Mouse (Mus musculus) neural tube, embryonic 11.5 days (tissue): ENCODE data around the gene Ngrn. TPM values are rescaled to one million over a fixed set of nuclear protein-coding genes. Genes with fewer than 3 reads are reported as not detected.

Source experiments
- ATAC-seq: fragments of 200-750 bp; cut with Nextera tagmentation; 2 replicates; pipeline ENCODE4 v1.8.0; 2017; ENCODE audit warnings: moderate number of reproducible peaks, mild to moderate bottlenecking, moderate TSS enrichment, moderate library complexity; ENCODE audit not compliant: insufficient read depth, low FRiP score, low TSS enrichment
- DNase-seq: peaks from one replicate; pipeline ENCODE4 v3.0.0-alpha.2; 2015; ENCODE audit warnings: low spot score
- H3K27ac ChIP-seq: fragments of 300-500 bp; sonication (generic); 2 replicates; pipeline ENCODE4 v1.5.1; 2014; ENCODE audit warnings: low read depth, mild to moderate bottlenecking, low read length
- H3K27me3 ChIP-seq: fragments of 300-500 bp; sonication (generic); 2 replicates; pipeline ENCODE4 v1.6.1; 2014; ENCODE audit warnings: mild to moderate bottlenecking, low read length, mixed read lengths; ENCODE audit not compliant: control insufficient read depth, insufficient read depth
- H3K36me3 ChIP-seq: fragments of 300-500 bp; sonication (generic); 2 replicates; pipeline ENCODE4 v1.6.1; 2014; ENCODE audit warnings: mild to moderate bottlenecking, low read length, moderate library complexity, mixed read lengths; ENCODE audit not compliant: control insufficient read depth, insufficient read depth
- H3K4me1 ChIP-seq: fragments of 300-500 bp; sonication (generic); 2 replicates; pipeline ENCODE4 v1.6.1; 2014; ENCODE audit warnings: low read length, mixed read lengths; ENCODE audit not compliant: control insufficient read depth, insufficient read depth
- H3K4me2 ChIP-seq: fragments of 300-500 bp; sonication (generic); 2 replicates; pipeline ENCODE4 v1.6.1; 2014; ENCODE audit warnings: low read depth, mild to moderate bottlenecking, moderate library complexity
- H3K4me3 ChIP-seq: fragments of 300-500 bp; sonication (generic); 2 replicates; pipeline ENCODE4 v1.5.1; 2014; ENCODE audit warnings: low read depth, low read length
- H3K9ac ChIP-seq: fragments of 300-500 bp; sonication (generic); 2 replicates; pipeline ENCODE4 v1.6.1; 2014; ENCODE audit warnings: mild to moderate bottlenecking, low read length
- H3K9me3 ChIP-seq: fragments of 300-500 bp; sonication (generic); 2 replicates; pipeline ENCODE4 v1.6.1; 2016; ENCODE audit warnings: low read length; ENCODE audit not compliant: control insufficient read depth
- WGBS: fragments of 180-500 bp; shearing (Covaris S2); extraction: QIAGEN DNeasy Blood & Tissue Kit; methylation state at CpG from one replicate; pipeline ENCODE4 v1.1.7; 2014; 5-methylcytosine and 5-hydroxymethylcytosine counted together
- polyA plus RNA-seq: library from polyadenylated mRNA; unstranded; fragments of >200 nt; fragmentation: Nextera tagmentation; extraction: Ambion mirVana; gene quantifications from 2 replicates; pipeline ENCODE4 v1.2.1, GENCODE M21; 2014

Ngrn gene
- 42.9 and 43.3 TPM in 2 replicates for polyA plus RNA-seq

GRCm38 (mm10) chr7:80260625-80261371 is at the start of gene Ngrn:
Gene Ngrn, plus strand, starts transcription at chr7:80261215.
- H3K4me3 ChIP-seq, result peak within 1 kb of the TSS; percentile 91
- 0 out of 2 replicates have a peak, but pooled peaks cover 4% of the 10 kb centered on the region for H3K36me3 ChIP-seq
- peak within 1 kb of the TSS; percentile 90 for H3K9ac ChIP-seq
- peak; percentile 88 for ATAC-seq
- DNase-seq, result peak; percentile 89
- no peaks in the 10 kb centered on the region; the same call in 1 of the 2 replicates for H3K27me3 ChIP-seq
- H3K4me2 ChIP-seq, result peak within 1 kb of the TSS; percentile 85
- 27% methylated on average over 40 of the region's 40 CpGs for WGBS
- H3K9me3 ChIP-seq, result no peaks in the 10 kb centered on the region
- H3K27ac ChIP-seq, result 0 out of 2 replicates have a peak within 1 kb of the TSS, but pooled peaks have one; percentile 34
- H3K4me1 ChIP-seq, result peaks cover 7% of the 10 kb centered on the region

DNA sequence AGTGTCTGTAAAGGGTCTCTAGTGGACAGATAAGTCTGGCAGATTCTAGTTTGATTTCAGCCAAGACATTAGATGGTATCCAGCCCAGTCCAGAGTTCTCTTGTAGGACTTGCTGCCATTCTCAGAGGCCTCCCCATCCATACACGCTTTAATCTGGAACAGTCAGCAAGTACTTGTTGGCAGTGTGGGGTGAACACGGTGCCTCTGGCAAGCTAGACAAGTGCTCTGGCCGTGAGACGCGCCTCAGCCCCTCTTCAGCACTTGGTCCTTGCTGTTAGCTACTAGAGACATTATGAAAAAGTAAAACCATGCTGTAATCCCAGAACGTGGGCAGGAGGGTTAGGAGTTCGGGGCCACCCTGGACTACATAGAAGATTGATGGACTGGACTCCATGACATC is 47.4 kb upstream of the Ngrn start:
- no peaks in the 10 kb centered on the region; the same call in 1 of the 2 replicates for H3K36me3 ChIP-seq
- 93% methylated on average over 7 of the region's 7 CpGs for WGBS
- no peaks in the 10 kb centered on the region for H3K9me3 ChIP-seq
- ATAC-seq, result no peak
- H3K4me3 ChIP-seq, result no peak overlapping the region
- H3K9ac ChIP-seq, result no peak overlapping the region
- no peak overlapping the region for H3K27ac ChIP-seq
- H3K4me1 ChIP-seq, result no peaks in the 10 kb centered on the region
- no peaks in the 10 kb centered on the region for H3K27me3 ChIP-seq
- DNase-seq, result no peak
- no peak overlapping the region for H3K4me2 ChIP-seq

DNA sequence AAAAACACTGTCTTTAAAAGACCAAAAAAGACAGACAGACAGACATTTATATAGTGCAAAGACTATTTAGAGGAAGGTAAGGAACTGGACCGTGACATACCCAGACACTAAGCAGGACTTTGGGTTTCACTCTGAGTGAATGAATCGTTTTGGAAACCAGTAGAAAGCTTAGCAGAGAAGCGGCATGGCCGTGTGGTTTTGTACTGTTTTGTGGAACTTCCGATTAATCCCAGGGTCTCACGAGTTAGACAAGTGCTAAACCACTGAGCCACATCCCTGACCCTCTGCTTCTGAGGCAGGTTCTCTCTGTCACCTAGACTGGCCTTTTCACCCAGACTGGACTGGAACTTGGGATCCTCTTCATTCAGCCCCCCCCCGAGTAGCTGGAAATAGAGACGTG is 46.6 kb upstream of the Ngrn start:
- H3K27ac ChIP-seq, result no peak overlapping the region
- H3K36me3 ChIP-seq, result peaks cover 4% of the 10 kb centered on the region
- H3K9ac ChIP-seq, result no peak overlapping the region
- H3K27me3 ChIP-seq, result no peaks in the 10 kb centered on the region
- no peaks in the 10 kb centered on the region for H3K9me3 ChIP-seq
- ATAC-seq (no peak), DNase-seq (no peak)
- no peak overlapping the region for H3K4me3 ChIP-seq
- H3K4me2 ChIP-seq, result no peak overlapping the region
- WGBS, result 83% methylated on average over 8 of the region's 8 CpGs
- H3K4me1 ChIP-seq, result no peaks in the 10 kb centered on the region

DNA sequence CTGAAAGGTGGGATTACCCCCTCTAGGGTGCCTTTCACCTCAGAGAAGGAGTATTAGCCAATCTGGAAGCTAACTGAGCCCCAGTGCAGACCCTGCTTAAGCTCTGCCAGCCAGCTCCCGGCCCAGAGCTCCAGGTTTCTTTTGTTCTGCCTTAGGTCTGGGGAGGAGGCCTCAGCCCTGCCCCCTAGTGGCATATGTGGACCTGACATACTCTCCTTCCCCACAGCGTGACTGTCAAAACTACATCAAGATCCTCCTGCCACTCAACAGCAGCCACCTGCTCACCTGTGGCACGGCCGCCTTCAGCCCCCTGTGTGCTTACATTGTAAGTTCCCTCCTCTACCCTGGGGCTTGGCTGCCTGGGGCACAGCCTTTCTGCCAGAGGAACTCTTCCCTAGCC is 45.6 kb upstream of the Ngrn start:
- ATAC-seq (peak; percentile 69), DNase-seq (peak; percentile 82)
- H3K4me1 ChIP-seq, result no peaks in the 10 kb centered on the region
- no peak overlapping the region for H3K4me2 ChIP-seq
- no peak overlapping the region for H3K27ac ChIP-seq
- peaks cover 4% of the 10 kb centered on the region for H3K36me3 ChIP-seq
- 40% methylated on average over 4 of the region's 4 CpGs for WGBS
- H3K9ac ChIP-seq, result peak overlapping the region; percentile 35; the same call in 1 of the 2 replicates
- no peak overlapping the region for H3K4me3 ChIP-seq
- H3K9me3 ChIP-seq, result no peaks in the 10 kb centered on the region
- H3K27me3 ChIP-seq, result no peaks in the 10 kb centered on the region

DNA sequence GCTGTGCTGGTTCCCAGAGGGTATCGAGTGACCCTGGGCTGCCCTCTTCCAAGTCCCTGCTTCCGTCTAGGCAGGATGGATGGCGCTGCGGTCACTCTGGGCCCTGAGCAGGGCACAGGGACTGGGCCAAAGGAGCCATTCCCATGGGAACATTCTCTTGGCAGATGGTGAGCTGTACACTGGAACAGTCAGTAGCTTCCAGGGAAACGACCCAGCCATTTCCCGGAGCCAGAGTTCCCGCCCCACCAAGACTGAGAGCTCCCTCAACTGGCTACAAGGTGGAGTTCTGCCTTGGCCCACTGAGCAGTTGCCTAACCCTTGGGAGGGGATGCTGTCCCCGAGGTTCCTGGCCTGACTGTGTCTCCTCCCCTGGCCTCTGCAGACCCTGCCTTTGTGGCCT is 44.4 kb upstream of the Ngrn start:
- Histone ChIP-seq H3K9ac (no peak overlapping the region), H3K4me2 (no peak overlapping the region), H3K9me3 (no peaks in the 10 kb centered on the region), H3K4me1 (no peaks in the 10 kb centered on the region), H3K27ac (no peak overlapping the region), H3K27me3 (no peaks in the 10 kb centered on the region), H3K36me3 (peaks cover 4% of the 10 kb centered on the region), H3K4me3 (no peak overlapping the region)
- ATAC-seq, result no peak
- WGBS, result 75% methylated on average over 8 of the region's 8 CpGs
- DNase-seq, result no peak

DNA sequence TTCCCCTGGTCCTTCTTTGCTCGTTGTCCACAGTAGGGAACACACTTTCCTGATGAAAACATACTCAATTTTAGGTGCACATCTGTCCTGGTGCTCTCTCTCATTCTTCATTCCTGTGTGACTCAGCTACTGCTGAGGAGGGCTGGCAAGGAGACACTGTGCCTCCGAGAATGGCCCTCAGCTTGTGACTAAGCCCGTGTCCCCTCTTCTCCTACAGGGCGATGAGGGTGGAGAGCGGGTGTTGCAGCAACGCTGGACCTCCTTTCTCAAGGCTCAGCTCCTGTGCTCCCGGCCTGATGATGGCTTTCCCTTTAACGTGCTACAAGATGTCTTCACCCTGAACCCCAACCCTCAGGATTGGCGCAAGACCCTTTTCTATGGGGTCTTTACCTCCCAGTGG is 42.3 kb upstream of the Ngrn start:
- 93% methylated on average over 9 of the region's 9 CpGs for WGBS
- no peak overlapping the region for H3K4me2 ChIP-seq
- peaks cover 6% of the 10 kb centered on the region for H3K36me3 ChIP-seq
- ATAC-seq, result no peak
- H3K4me3 ChIP-seq, result no peak overlapping the region
- no peak overlapping the region for H3K9ac ChIP-seq
- H3K4me1 ChIP-seq, result no peaks in the 10 kb centered on the region
- DNase-seq, result no peak
- H3K27ac ChIP-seq, result no peak overlapping the region
- H3K27me3 ChIP-seq, result no peaks in the 10 kb centered on the region
- H3K9me3 ChIP-seq, result no peaks in the 10 kb centered on the region

- Histone ChIP-seq H3K36me3 (peaks cover 7% of the 10 kb centered on the region), H3K27ac (no peak overlapping the region), H3K27me3 (no peaks in the 10 kb centered on the region), H3K4me1 (no peaks in the 10 kb centered on the region), H3K9ac (no peak overlapping the region), H3K4me3 (no peak overlapping the region), H3K9me3 (no peaks in the 10 kb centered on the region), H3K4me2 (no peak overlapping the region)
- DNase-seq (no peak), ATAC-seq (no peak)
- whole genome bisulfite sequencing, result 96% methylated on average over 9 of the region's 9 CpGs
Observed at GRCm38 (mm10) chr7:80220237-80220797, 40.7 kb upstream of the Ngrn start.

DNA sequence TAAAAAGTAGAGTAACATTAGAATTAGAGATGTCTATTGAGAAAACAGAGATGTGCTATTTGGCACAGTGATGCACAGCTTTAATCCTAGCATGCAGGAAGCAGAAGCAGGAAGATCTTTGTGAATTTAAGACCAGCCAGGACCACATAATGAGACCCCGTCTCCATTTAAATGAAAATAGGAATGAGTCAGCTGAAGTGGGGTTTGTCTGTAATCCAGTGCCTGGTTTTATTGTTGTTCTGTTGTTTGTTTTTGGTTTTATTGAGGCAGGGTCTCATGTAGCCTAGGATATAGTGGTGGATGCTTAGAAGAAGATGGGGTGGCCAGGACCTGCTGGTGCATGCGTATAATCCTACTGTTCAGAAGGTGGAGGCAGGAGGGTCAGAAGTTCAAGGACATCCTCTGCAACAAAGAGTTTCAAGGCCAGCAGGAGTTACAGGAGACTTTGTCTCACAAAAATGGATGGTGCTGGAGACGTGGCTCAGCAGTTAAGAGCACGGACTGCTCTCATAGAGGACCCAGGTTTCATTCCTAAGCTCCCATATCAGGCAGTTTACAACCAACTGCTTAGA is 39.8 kb upstream of the Ngrn start:
- 84% methylated on average over 4 of the region's 4 CpGs for WGBS
- ATAC-seq, result no peak

More for the DNA sequence above, 39.8 kb upstream of the Ngrn start:
- Histone ChIP-seq H3K27me3 (no peaks in the 10 kb centered on the region), H3K9ac (no peak overlapping the region), H3K36me3 (peaks cover 12% of the 10 kb centered on the region), H3K27ac (no peak overlapping the region), H3K9me3 (no peaks in the 10 kb centered on the region), H3K4me3 (no peak overlapping the region), H3K4me2 (no peak overlapping the region), H3K4me1 (no peaks in the 10 kb centered on the region)
- DNase-seq, result no peak
